Mouse (Mus musculus) liver, adult 2 months (tissue): ENCODE measurements at regions not wholly inside any gene's neighbourhood (a gene's known extent, or its start where the extent isn't known, plus 50 kb on each side); places are given as distances from the start of the nearest gene placed in this dataset.

Experiments
- CTCF ChIP-seq: fragments of 200-500 bp; IDR thresholded peaks from 2 replicates; pipeline ENCODE4 v1.5.1; 2011; ENCODE audit warnings: low read depth, low read length, control low read depth
- POLR2A ChIP-seq: fragments of 200-500 bp; IDR thresholded peaks from 2 replicates; pipeline ENCODE4 v1.6.1; 2011; ENCODE audit warnings: low read length, control low read depth; ENCODE audit not compliant: insufficient read depth; ENCODE audit errors: extremely low read depth

GRCm38 (mm10) chr12:9156794-9157193, 127.0 kb downstream of the Ttc32 start:
- no peak for TF ChIP-seq CTCF
- TF ChIP-seq POLR2A = no peak
